Mouse (Mus musculus): ENCODE measurements around the gene Thada.

DNA sequence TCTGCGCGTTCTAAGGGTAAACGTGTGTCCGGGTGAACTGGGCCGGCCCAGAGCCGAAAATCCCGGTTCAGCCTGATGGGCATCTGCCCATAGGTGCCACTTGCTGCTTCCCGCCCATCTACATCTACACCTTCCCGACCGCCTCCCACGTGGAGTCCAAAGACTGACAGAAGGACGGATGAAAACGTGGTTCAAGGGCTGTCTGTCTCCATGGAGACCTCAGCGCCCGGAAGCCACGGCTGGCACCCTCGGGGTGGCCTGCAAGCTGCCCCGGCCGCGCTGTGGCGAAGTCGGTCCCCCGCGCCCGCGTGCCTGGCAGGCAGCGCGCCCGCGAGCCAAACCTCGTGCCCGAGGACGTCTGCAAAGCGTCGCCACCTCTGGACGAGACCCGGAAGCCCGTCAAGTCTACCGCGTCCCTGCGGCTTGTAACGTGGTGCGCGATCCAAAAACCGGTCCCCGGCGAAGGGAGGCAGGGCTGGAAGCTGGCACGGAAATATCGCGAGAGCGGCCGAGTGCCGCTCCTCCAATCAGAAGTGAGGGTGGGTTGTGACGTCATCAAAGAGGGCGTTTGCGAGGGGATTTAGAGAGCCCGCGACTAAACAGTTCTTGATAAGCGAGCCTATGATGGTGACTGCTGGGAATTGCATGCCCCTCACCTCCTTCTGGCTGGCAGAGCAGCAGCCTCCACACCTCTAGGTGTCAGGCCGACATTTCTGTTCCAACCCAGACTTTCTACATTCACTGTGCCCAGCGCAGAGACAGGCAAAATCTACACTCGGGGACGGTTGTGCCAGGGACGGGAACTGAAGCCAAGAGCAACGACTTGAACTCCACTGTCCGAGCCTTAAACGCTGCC, at the start of gene Thada:
- TF ChIP-seq POLR2A (IDR thresholded peaks at IDR 0.05; ENCODE audit: borderline replicate concordance, control insufficient read depth, low read depth, low read length) (peak; percentile 75; the same call in 1 of the 2 replicates), CTCF (IDR thresholded peaks at IDR 0.05; ENCODE audit: control insufficient read depth, insufficient read depth, low read length) (no peak)

All from bone marrow, adult 2 months (tissue).